Comparison of ENCODE assay signal across 16 mouse cellular contexts in the genomic region with DNA sequence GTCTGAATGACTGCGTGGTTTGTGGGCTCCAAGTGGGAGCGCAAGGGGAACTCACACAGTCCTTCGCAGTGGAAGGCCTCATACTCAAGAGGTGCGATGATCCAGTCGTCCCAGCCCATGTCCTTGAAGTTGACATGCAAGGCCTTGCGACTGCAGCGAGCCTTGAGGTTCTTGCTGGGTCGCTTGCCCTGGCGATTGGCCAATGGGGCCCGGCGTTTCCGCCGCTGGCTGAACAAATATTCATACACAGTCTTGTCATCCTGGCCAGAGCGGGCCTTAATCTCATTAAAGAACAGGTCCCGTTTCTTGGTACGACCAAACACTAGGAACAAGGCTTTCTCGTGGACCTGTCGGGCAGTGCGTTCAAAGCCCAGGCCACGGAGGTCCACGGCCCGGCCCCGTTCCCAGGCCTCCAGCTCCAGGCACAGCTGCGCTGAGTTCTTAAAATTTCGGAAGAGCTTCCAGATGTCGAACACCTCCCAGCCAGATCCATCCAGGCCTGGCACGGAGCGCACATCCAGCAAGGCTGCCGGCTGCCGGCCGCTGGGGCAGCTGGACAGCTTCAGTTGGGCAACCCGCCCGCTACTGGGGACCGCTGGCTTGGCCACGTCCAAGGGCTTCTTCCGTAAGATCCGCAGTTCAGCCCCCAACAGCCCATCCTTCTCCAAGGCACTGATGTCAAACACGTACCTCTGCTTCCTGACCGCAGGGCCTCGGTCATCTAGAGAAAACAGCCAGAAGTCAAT. TPM values are rescaled to one million over a fixed set of nuclear protein-coding genes. Genes with fewer than 3 reads are reported as not detected.
DNase-seq lines count a peak whose midpoint lies in the region; ATAC-seq lines count a peak whose summit lies in the region.
"Had no signal": no experiment of that assay in that cellular context is flagged by ENCODE, and none has a peak within 500 bp of the region (broad histone marks: within the 10 kb centered on the region; RNA-seq: fewer than 3 reads in every experiment).

No protein-coding gene starts in this region.

- no peaks in the 10 kb centered on the region for H3K9me3 ChIP-seq in forebrain, embryonic 14.5 days (replicated peaks; ENCODE audit: control insufficient read depth, low read length)
- H3K9me3 ChIP-seq: hindbrain, embryonic 15.5 days had no signal

- no peak overlapping the region for H3K27ac ChIP-seq in forebrain, embryonic 14.5 days (ENCODE audit: low read depth, low read length)
- H3K27ac ChIP-seq: hindbrain, embryonic 15.5 days had no signal

- no peaks in the 10 kb centered on the region for H3K27me3 ChIP-seq in forebrain, embryonic 14.5 days (replicated peaks; ENCODE audit: control insufficient read depth, insufficient read depth, low read length)
- H3K27me3 ChIP-seq: hindbrain, embryonic 15.5 days had no signal

- no peak overlapping the region for H3K9ac ChIP-seq in forebrain, embryonic 14.5 days (ENCODE audit: low read length)
- H3K9ac ChIP-seq: hindbrain, embryonic 15.5 days had no signal

- 91% methylated on average over 40 of the region's 40 CpGs for WGBS in forebrain, embryonic 14.5 days

- intact Hi-C loops in gastrocnemius, postnatal 14 days (cut with DNase I; ENCODE audit: low total_unique reads) = no loop called here

- H3K4me2 ChIP-seq in forebrain, embryonic 14.5 days (ENCODE audit: low read length) = no peak overlapping the region
- H3K4me2 ChIP-seq: hindbrain, embryonic 15.5 days had no signal

- ATAC-seq in forebrain, embryonic 14.5 days = no peak

- peaks cover 9% of the 10 kb centered on the region; the same call in 1 of the 2 replicates for H3K4me1 ChIP-seq in forebrain, embryonic 14.5 days (ENCODE audit: control insufficient read depth, insufficient read depth, low read length)

- no peak overlapping the region for H3K4me3 ChIP-seq in forebrain, embryonic 14.5 days (ENCODE audit: low read depth, low read length)
- H3K4me3 ChIP-seq: hindbrain, embryonic 15.5 days; myocyte had no signal

- peak; percentile 41 to 44 for DNase-seq in kidney, postnatal 4 days
- DNase-seq in kidney, adult 11 months = no peak
- DNase-seq in adrenal gland, adult 2 months = peak; percentile 89
- peak; percentile 79 for DNase-seq in gastrocnemius, postnatal 14 days
- peak; percentile 63 for DNase-seq in lung, postnatal 14 days
- no peak for DNase-seq in frontal cortex, adult 2 months (ENCODE audit: extremely low spot score in 1 of 2, low spot score in 1 of 2)
- no peak for DNase-seq in right cerebral cortex, postnatal 14 days
- no peak for DNase-seq in forebrain, embryonic 14.5 days (ENCODE audit: low spot score)
- DNase-seq: embryo, embryonic 11 days; thymus, postnatal 4 days had no signal

- no peaks in the 10 kb centered on the region for H3K36me3 ChIP-seq in forebrain, embryonic 14.5 days (ENCODE audit: control insufficient read depth, insufficient read depth, low read length)
- H3K36me3 ChIP-seq: hindbrain, embryonic 15.5 days had no signal

RNA-seq across cellular contexts. Expression of gene Gm15557, which starts 1.3 kb away (rescaled TPM):
- total RNA-seq in adrenal gland, adult 2 months (2021) = not detected
- not detected in 2 replicates for polyA plus RNA-seq in adrenal gland, adult 2 months (2012; rRNA removed)
- total RNA-seq in gastrocnemius, postnatal 14 days (2021) = not detected
- polyA plus RNA-seq in frontal cortex, adult 2 months (2012; rRNA removed) = not detected in 2 replicates
- polyA plus RNA-seq in forebrain, embryonic 14.5 days (2014; fragmentation: Nextera tagmentation; extraction: Ambion mirVana) = not detected in 2 replicates
- total RNA-seq: heart, adult 8-10 months; left cerebral cortex, postnatal 10 days; megakaryocyte, adult 5-6 weeks had no signal
- polyA plus RNA-seq: forebrain, embryonic 11.5 days; hindbrain, embryonic 15.5 days had no signal

RNA-seq across cellular contexts. Expression of gene Gdf5, which starts 3.3 kb away (rescaled TPM):
- 1 to 10 TPM in 1 of 2 experiments, under 1 TPM in 1; 0.14 to 1.7 TPM for total RNA-seq in adrenal gland, adult 2 months (2021)
- 0.31 and 0.39 TPM in 2 replicates for polyA plus RNA-seq in adrenal gland, adult 2 months (2012; rRNA removed)
- total RNA-seq in gastrocnemius, postnatal 14 days (2021) = not detected
- 0.08 and 0.24 TPM in 2 replicates for polyA plus RNA-seq in frontal cortex, adult 2 months (2012; rRNA removed)
- polyA plus RNA-seq in forebrain, embryonic 14.5 days (2014; fragmentation: Nextera tagmentation; extraction: Ambion mirVana) = 2.2 and 2.5 TPM in 2 replicates
- total RNA-seq: heart, adult 8-10 months; megakaryocyte, adult 5-6 weeks had no signal

RNA-seq across cellular contexts. Expression of gene Uqcc1, which starts 11.8 kb away (rescaled TPM):
- 100 to 1,000 TPM; 103 to 138 TPM for total RNA-seq in adrenal gland, adult 2 months (2021)
- 20.3 and 25.0 TPM in 2 replicates for polyA plus RNA-seq in adrenal gland, adult 2 months (2012; rRNA removed)
- 100 to 1,000 TPM; 106 to 129 TPM for total RNA-seq in gastrocnemius, postnatal 14 days (2021)
- 58.4 and 65.8 TPM in 2 replicates for polyA plus RNA-seq in frontal cortex, adult 2 months (2012; rRNA removed)
- 67.4 and 83.4 TPM in 2 replicates for polyA plus RNA-seq in forebrain, embryonic 14.5 days (2014; fragmentation: Nextera tagmentation; extraction: Ambion mirVana)

RNA-seq across cellular contexts. Expression of gene Cep250, which starts 14.4 kb away (rescaled TPM):
- total RNA-seq in adrenal gland, adult 2 months (2021) = 10 to 100 TPM in 1 of 2 experiments, 1 to 10 TPM in 1; 6.1 to 11.9 TPM
- polyA plus RNA-seq in adrenal gland, adult 2 months (2012; rRNA removed) = 5.2 and 9.4 TPM in 2 replicates
- total RNA-seq in gastrocnemius, postnatal 14 days (2021) = 1 to 10 TPM; 5.5 to 5.6 TPM
- polyA plus RNA-seq in frontal cortex, adult 2 months (2012; rRNA removed) = 18.1 and 18.4 TPM in 2 replicates
- polyA plus RNA-seq in forebrain, embryonic 14.5 days (2014; fragmentation: Nextera tagmentation; extraction: Ambion mirVana) = 7.0 and 9.7 TPM in 2 replicates

Comparison
In these comparisons a context has a peak if more than half of its experiments do, and no peak if none do; other contexts are left out.
1. DNase-seq: peak in kidney, postnatal 4 days (2 of 2), adrenal gland, adult 2 months (single experiment), gastrocnemius, postnatal 14 days (single experiment) and lung, postnatal 14 days (single experiment); none in kidney, adult 11 months (single experiment), frontal cortex, adult 2 months (0 of 2), right cerebral cortex, postnatal 14 days (single experiment) and forebrain, embryonic 14.5 days (single experiment).